Mouse (Mus musculus): Measurements from ENCODE around the gene Zfp653.
"Not testable (repeated sequence)": the region's sequence is repeated elsewhere in the genome, so short reads cannot be mapped to it uniquely, and the experiment has no call there.

Gene Zfp653

DNA sequence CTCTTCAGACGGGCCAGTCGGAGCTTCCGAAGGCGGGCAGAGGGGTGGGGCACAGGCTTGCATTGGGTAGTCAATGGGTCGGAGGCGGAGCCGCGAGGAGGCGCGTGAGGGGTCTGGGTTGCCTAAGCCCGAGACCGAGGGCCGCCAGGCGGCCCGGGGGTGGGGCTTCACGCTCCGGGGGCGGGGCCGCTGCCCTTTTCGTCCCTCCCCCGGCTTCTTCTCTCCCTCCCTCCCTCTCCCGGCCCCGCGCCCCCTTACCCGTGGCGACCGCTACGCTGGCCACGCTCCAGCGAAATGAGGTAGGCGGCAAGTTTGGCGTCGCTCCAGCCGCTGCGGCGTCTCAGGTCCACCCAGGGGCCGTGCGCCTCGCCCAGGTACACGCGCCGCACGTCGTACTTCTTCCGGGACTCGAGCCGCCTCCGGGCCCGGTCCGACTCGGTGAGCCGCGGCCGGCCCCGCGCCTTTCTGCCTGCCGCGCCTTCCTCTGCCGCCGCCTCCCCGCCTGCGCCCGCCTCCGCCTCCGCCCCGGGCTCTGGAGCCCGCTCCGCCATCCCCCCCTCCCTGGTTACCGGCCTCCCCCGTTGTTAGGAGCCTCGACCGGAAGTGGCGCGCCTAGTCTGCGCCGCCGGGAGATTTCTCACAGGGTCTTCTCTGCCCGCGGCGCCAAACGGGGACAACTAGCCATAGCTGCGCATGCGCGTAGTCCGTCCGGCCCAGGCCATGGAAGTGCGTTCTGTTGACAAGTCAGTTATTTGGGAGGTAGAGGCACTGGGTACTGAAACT lies at the start of gene Zfp653, which contains the start of gene Gm49318:
TSS of gene Zfp653 (minus strand) at position 586 of the 783 bp plus-strand sequence.
TSS of gene Gm49318 (minus strand) at position 469 of the 783 bp plus-strand sequence.
- peak; percentile 90 for DNase-seq (ENCODE audit: low read depth, low spot score)

DNA sequence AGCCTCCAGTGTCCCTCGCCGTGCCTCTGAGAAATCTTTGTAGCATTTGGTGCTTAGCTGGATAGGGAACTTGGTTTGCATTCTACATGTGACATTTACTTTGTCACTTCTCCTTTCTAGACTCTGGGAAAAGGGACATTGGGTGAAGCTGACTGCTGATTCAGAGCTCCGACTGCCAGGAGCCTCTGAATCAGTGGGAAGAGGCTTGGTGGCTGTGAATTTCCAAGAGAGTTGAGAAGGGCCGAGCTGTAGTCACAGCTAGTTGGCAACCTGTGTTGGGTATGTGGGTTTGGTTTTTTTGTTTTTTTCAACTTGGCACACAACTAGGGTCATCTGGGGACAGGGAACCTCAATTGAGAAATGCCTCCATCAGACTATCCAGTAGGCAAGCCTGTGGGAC lies 48.4 kb upstream of the Zfp653 start:
- DNase-seq (ENCODE audit: low read depth, low spot score), result no peak

DNA sequence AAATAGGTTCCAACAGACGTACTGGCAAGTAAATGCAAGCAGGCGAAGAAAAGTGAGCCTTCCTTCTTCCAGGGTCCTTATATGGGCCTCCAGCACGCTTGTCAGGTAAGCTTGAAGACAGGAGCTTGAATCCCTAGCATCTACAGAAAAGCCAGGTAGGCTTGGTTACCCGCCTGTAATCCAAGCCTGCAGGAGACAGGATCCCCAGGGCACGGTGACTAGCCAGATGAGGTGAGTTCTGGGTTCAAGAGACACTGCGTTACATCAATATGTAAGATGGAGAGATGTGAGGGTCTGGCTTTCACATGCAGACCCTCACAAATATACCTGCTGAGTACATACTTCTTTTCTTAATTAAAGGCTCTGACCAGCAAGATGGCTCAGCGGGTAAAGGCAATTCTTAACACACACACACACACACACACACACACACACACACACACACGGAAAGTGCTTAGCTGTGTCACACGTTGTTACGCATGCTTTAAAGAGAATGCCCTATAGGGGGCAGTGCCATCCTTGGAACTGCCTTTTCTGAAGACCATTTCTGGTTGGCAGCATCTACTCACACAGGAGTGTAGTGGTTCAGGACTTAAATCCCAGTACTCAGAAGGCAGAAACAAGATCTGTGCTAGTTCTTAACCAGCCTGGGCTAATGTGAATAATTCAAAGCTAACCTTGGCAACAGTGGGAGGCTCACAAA lies 46.7 kb upstream of the Zfp653 start:
- DNase-seq (ENCODE audit: low read depth, low spot score), result peak; percentile 4

DNA sequence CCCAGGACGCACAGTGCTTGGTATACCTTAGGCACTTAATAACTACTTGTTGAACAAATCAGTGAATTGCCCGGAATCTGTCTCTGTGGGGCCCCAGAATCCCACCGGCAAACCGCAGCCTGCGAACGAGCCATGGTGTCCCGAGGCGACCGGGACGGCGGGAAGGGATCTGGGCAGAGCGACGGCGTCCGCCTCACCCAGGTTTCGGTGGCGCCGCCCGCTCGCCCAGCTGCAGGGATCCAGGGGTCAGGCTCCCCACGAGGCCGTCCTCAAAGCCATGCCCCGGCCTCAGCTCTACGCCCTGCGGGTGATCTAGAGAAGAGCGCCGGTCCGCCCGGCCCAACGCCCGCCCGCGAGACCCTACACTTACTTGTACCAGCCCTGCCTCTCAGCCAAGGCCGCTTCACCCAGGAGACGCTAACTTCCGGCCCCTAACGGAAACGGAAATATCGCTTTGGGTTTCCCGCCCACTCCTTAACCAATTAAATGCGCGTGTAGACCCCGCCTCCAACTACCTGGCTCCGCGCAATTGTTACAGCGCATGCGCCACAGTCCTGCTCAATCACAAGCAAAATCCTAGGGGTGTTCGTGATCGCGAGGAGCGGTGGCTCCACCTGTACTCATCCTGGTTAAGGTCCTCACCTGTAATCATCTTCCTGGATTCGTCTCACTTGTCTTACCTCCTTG lies 45.7 kb upstream of the Zfp653 start, which contains the start of gene Elof1:
TSS of gene Elof1 (minus strand) at position 433 of the 687 bp plus-strand sequence.
- DNase-seq (ENCODE audit: low read depth, low spot score), result peak; percentile 93

DNA sequence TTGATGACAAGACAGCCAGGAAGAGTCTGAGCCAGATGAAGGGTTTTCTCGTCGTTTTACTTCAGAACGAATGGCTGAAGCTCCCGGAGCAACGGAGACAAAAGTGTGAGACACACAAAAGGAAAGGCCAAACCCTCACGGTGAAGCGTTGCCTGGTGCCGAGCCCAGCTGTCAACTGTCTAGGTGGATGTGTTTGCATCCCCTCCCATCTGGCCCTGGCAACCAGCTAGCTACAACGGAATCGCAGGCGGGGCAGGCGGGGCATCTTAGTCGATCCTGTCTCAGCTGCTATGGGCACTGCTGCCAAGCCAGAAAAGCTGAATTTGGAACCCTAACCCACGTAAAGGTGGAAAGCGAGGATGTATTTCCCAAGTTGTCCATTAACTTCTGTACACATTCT lies 44.9 kb upstream of the Zfp653 start:
- no peak for DNase-seq (ENCODE audit: low read depth, low spot score)

DNA sequence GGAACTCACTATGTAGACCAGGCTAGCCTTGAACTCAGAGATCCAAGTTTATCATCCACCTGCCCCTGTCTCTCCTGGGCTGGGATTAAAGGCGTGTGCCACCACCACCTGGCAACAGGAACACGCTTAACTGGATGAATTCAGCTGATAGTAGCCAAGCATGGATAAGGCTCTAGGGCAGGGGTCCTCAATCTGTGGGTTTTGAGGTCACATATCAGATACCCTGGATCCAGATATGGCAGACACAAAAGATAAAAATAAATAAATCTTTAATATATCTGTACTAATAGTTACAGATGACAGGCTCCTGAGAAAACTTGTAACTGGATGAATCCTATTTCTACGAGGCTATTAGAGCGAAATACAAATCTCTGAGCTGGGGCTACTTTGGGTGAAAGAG lies 44.5 kb upstream of the Zfp653 start:
- no peak for DNase-seq (ENCODE audit: low read depth, low spot score)

DNA sequence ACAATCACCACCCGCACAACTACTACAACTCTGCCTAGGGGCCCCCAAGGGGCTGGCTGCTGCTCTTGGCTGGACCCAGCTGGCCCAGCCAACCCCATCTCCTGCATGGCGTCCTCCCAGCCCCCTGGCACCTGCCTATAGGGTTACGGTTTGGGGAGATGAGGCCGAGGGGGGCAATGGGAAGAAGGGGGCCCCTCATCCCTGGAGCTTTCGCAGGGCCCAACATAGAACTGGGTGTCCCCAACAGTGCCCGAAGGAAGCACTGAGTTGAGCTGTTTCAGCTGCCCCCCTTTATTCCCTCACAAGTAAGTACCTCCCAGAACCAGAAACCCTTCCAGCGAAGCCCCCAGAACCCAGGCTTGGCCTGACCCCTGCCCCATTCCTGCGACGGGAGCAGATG lies 37.0 kb upstream of the Zfp653 start:
- DNase-seq (ENCODE audit: low read depth, low spot score), result no peak

DNA sequence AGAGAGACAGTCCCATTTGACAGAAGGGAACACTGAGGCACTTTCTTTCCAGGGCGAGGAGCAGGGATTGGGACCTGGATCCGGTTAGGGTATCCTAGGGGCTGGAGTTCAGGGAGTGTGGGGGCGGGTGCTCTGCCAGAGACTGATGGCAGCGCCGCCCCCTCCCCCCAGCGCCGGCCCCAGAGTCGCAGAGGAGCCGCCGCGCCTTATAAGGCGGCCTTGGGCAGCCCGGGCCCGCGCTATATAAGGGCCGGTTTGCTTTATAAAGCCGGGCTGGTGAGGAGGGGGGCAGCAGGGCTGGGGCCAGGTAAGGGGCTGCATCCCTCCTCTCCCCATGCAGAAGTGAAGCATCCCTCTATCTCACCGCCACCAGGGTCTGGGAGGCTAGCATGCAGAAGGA lies 28.7 kb upstream of the Zfp653 start:
- DNase-seq (ENCODE audit: low read depth, low spot score), result no peak

DNA sequence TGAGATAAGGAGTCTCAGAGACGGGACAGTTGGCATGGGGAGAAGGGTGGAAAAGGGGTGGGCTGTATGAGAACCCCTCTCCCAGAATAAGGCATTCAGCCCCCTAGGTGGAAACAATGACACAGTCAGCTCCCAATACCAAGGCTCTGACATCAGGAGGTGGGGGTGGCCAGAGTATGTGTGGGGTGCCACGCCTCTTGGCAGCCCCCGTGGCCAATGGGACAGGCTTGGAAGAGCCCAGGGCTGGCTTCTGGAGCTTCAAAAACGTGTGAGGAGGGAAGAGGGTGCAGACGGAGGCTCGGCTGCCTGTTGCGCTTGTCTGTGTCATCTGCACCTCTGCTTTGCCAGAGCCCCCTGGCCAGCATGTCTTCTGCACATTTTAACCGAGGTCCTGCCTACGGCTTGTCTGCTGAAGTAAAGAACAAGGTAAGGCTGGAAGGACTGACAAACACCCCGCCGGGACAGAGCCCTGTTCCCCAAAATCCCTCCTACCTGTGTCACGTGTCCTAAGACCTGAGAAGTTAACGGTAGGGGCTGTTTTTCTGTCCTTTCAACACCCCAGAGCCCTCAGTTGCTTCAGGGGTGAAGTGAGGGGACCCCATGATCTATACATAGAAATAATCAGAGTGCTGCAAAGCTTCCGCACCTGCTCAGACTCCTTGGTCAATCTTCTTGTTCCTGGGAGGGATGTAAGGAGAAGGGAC lies 28.0 kb upstream of the Zfp653 start, which contains the start of gene Cnn1:
TSS of gene Cnn1 (plus strand) at position 224 of the 704 bp plus-strand sequence.
- DNase-seq (ENCODE audit: low read depth, low spot score), result no peak

DNA sequence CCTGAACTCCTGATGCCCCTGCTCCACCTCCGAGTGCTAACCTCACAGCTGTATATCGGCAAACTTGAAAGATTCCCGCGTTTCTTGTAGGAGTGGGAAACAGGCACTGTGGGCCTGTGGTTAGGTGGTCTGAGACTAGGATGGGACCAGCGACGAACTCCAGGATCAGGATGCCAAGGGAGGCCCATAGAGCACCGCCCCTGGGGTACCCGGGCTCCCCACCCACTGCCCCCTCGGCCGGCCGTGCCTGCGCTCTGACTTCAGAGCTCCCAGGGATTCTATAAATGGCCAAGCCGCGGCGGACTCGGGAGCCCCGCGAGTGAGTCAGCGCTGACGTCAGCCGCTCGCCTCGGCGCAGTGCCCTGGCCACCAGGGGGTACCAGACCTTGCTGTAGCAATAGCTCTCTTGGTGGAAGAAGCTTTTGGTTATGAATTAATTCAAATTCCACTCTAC lies 24.7 kb upstream of the Zfp653 start:
- no peak for DNase-seq (ENCODE audit: low read depth, low spot score)

DNA sequence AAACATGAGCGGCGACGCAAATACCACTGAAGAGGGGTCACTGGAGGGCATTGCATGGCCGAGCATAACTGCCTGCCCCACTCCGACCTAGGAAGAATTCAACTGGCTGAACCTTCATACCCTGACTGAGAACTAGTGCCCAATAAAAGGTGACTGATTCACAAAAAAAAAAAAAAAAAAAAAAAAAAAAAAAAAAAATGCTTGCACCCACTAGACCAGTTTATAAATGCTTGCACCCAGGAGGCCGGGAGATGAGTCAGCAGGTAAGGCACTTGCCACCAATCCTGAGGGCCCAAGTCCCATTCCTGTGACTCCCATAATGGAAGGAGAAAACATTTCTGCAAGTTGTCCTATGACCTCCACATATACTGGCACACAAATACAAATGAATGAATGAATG lies 21.6 kb upstream of the Zfp653 start:
- DNase-seq (ENCODE audit: low read depth, low spot score), result no peak

DNA sequence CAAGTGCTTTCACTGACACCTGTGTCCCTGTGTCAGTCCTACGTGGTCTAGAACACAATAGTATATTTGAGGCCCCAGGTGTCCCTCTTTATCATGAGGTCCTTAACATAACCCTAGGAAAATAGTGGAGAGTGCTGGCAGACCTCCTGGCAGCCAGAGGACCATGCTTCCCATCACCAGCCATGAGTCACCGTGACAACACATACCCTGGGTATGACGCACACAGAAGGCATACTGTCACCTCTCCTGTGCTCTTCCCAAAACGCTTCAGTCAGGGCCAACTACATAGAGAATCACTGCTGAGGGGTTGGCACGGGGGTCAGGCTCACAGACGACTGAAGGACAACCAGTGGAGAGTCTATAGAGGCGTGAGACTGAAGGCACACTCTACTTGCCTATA lies 18.8 kb upstream of the Zfp653 start:
- DNase-seq (ENCODE audit: low read depth, low spot score), result no peak

DNA sequence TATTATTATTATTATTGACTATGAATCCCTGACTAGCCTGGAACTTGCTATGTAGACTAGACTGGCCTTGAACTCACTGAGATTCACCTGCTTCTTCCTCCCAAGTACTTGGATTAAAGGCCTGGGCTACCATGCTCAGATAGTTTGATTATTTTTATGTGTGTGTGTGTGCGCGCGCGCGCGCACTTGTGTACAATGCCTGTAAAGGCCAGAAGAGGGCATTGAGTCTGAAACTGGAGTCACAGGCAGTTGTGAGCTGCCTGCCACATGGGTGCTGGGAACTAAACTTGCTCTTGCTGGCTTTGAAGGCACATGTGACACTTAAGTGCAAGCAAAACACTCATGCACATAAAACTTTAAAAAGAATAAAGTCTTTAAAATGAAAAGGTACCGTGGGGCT lies 18.1 kb upstream of the Zfp653 start:
- DNase-seq (ENCODE audit: low read depth, low spot score), result no peak

DNA sequence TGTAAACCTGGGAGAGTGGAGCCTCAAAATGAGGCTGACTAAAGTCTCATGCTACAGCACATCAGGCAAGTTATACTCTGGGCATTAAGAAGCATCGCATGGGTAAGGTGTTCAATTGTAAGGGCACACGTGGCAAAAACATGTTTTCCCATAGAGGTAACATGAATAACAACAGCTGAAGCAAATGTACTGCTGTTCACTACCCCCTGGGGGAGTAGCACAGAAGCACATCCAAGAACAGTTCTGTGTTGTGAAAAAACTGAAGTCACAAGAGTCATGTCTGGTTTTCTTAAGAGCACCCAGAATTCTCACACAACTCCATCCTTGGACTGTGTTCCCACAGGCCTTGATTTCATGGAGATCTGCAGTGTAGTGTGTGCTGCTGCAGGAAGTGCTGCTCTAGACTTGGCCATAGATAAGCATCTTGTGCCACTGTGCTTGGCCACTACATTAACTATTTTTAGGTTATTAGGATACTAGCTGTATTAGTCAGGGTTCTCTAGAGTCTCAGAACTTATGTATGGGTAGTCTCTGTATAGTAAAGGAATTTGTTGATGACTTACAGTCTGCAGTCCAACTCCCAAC lies 15.9 kb upstream of the Zfp653 start:
- DNase-seq (ENCODE audit: low read depth, low spot score), result no peak

DNA sequence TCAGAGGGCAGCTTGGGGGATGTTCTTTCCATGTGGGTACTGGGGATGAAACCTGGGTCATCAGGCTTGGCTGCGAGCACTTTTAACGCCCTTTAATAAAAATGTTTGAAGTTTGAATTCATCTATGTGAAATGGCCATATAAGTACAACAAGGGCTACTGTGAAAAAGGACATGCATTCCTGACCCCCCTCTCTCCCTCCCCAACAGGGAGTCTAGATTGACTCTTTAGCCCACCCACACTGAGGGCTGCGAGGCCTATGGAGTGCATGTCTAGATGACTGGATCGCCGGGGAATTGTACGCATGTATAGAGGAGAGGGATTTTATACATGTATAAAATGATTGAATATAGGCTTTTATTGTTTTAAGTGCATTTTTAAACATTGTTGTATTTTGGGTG lies 14.8 kb upstream of the Zfp653 start:
- DNase-seq (ENCODE audit: low read depth, low spot score), result no peak

DNA sequence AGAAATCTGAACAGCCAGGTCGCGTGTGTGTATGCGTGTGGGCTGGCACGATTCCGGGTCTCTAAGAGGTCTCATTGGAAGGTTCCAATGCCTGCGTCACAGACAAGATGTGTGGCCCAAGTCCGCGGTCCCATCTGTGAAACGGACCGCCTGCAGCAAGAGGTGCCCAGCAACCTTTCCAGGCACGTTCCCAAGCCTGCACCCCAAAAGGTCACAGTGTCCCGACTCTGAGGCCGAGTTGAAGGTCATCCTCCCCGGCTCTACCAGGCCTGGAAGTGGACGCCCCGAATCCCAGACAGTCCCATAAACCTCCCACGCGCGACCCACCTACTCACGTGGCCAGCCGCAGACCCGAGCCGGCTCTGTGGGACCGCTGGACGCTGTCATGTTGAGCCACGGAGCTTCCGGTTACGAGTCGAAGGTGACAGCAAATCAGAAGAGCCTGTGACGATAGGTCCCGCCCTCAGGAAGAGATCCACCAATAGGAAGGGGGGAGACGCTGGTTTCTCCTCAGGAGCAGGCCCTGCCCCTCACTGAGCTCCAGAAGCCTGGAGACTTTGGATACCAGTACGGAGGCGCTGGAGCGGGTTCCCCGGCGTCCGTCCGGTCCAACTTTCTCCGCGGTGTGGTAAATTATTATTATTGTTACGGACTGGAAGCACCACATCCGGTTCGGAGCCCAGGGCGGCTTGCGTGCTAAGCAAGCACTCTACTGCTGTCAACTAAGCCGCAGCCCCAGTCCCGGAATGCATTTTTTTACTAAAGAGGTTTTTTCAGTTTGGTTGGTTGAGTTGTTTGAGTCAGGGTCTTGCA lies 14.1 kb upstream of the Zfp653 start, which contains the start of gene Ecsit:
TSS of gene Ecsit (minus strand) at position 417 of the 813 bp plus-strand sequence.
- peak; percentile 93 for DNase-seq (ENCODE audit: low read depth, low spot score)

DNA sequence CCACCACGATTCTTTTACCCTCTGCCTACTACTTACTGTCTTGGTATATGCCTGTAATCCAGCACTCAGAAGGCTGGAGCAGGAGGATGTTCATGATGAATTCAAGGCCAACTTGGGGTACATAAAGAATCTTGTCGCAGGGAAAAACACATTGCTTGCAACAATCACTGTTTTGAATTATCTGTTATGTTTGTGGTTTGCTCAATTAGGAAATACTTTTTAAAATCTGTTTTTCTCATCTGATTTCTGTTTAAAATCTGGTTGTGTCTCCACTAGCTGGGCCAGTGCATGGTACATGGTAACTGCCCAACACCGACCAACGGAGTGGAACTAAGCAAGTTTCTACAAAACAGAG lies 13.5 kb upstream of the Zfp653 start:
- DNase-seq (ENCODE audit: low read depth, low spot score), result no peak

DNA sequence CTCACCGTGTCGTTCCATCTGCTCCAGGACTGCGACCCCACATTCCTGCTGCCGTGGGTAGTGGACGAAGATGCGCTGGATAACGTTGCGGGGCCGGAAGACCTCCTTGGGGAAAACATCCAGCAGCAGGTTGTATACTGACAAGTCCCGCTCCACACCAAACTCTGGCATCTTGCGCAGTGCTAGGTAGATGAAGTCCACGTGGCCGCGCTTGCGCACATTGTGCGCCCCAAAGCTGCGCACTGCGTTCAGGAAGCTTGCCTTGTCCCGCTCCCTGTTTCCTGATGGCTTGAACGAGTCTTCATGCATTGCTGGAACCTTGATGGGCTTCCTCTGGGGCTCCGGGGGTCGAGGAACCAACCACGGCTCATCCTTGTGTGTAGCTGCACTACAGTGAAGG lies 5.0 kb upstream of the Zfp653 start:
- DNase-seq (ENCODE audit: low read depth, low spot score), result no peak

DNA sequence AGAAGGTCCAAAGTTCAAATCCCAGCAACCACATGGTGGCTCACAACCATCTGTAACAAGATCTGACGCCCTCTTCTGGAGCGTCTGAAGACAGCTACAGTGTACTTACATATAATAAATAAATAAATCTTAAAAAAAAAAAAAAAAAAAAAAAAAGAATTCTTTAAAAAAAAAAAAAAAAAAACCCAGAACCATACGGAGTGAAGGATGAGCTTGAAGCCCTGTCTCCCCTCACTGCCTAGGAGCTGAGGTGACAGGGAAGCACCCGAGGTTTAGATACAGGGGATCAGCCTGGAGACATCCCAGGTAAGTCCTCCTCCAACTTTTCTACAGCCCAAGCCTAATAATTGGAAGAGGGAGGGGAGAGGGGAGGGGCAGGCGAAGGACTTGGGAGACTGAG lies 4.6 kb upstream of the Zfp653 start:
- DNase-seq (ENCODE audit: low read depth, low spot score), result not testable (repeated sequence)

DNA sequence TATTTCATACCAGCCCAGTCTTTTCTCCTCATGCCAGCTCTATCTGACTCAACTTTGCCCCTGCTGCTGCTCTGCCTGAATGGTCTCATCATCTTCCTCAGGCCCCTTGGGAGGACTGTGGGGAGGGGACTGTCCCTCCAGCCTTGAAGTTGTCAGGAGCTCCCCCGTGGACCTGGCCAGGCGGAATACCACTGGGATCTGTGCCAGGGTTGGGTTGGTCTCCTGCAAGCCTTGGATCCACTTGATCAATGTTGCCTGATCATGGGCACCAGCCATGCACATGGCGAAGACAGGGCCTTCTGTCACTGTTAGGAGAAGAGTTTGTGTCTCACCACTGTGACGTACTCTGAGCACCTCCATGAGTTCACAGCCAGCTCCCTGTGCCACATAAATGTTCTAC lies 1.1 kb upstream of the Zfp653 start:
- no peak for DNase-seq (ENCODE audit: low read depth, low spot score)

Measured in brain, embryonic 18.5 days (tissue).